Mouse (Mus musculus) ES-Bruce4 (cell line): ENCODE data around the gene Anks1b. TPM values are rescaled to one million over a fixed set of nuclear protein-coding genes. Genes with fewer than 3 reads are reported as not detected.

Experiments used
- H3K27ac ChIP-seq: 2 replicates; pipeline ENCODE4 v1.5.1; 2012; ENCODE audit warnings: low read length, inconsistent platforms; ENCODE audit not compliant: insufficient read depth
- H3K27me3 ChIP-seq: 2 replicates; pipeline ENCODE4 v1.6.1; 2012; ENCODE audit warnings: mild to moderate bottlenecking, low read length, inconsistent platforms; ENCODE audit not compliant: control insufficient read depth, poor library complexity, insufficient read depth, severe bottlenecking
- H3K36me3 ChIP-seq: 2 replicates; pipeline ENCODE4 v1.6.1; 2012; ENCODE audit warnings: inconsistent platforms, mild to moderate bottlenecking, low read length, moderate library complexity; ENCODE audit not compliant: control insufficient read depth, poor library complexity, insufficient read depth, severe bottlenecking
- H3K4me1 ChIP-seq: one replicate; pipeline ENCODE4 v1.8.1; 2011; ENCODE audit warnings: low read length; ENCODE audit not compliant: control insufficient read depth, insufficient read depth
- H3K4me3 ChIP-seq: 2 replicates; pipeline ENCODE4 v1.5.1; 2011; ENCODE audit warnings: low read depth, mild to moderate bottlenecking, low read length
- H3K9ac ChIP-seq: 2 replicates; pipeline ENCODE4 v1.6.1; 2012; ENCODE audit warnings: low read depth, mild to moderate bottlenecking, inconsistent platforms; ENCODE audit not compliant: poor library complexity, severe bottlenecking
- H3K9me3 ChIP-seq: replicated peaks from 2 replicates; pipeline ENCODE4 v1.6.1; 2012; ENCODE audit warnings: mild to moderate bottlenecking, low read length, inconsistent platforms; ENCODE audit not compliant: control insufficient read depth, poor library complexity, insufficient read depth, severe bottlenecking
- CTCF ChIP-seq: IDR thresholded peaks from one replicate; pipeline ENCODE4 v1.8.1; 2011; ENCODE audit warnings: low read depth, low read length
- EP300 ChIP-seq: IDR thresholded peaks from 2 replicates; pipeline ENCODE4 v1.6.1; 2011; ENCODE audit warnings: low read depth, low read length; ENCODE audit not compliant: insufficient read depth
- POLR2A ChIP-seq: IDR thresholded peaks from one replicate; pipeline ENCODE4 v1.8.1; 2011; ENCODE audit warnings: low read length; ENCODE audit not compliant: insufficient read depth
- polyA plus RNA-seq: library from polyadenylated mRNA; stranded (reverse); fragments of >200 nt; gene quantifications from 2 replicates; pipeline ENCODE4 v1.2.4, GENCODE M21; 2011; ENCODE audit warnings: low read depth; ENCODE audit not compliant: missing spikeins, insufficient read depth, insufficient read length

Anks1b gene
- polyA plus RNA-seq, 1 experiment, result 2.3 TPM

DNA sequence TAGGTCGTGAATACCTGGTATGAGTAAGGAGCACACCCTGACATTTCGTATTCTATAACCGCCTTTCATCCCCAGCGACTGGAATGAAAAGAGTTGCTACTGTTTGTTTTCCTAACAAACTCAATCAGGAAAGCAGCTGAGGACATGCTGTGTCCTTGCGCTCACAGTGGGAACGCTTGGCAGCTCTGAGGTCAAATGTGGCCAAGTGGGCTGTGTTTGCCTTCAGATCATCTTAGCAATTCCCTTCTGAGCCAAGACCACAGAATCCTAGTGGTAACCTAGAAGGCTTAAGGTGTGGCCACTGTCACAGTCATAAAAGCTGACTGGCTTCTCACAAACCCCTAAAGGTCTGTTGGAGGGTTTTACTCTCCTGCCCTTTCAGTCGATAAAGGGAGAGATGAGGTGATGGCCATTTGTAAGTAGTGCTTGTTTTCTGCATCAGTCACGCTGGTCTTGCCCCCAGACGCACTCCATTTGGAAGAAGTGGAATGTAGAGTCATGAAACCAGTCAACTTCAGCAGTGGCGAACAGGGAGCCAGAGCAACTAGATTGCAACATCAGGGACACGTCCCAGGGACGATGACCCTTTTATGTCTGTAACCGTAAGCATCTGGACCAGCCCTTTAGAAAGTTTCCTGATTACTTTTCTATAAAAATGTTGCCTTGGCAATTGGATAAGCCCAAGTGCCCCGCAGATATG lies 1068.8 kb downstream of the Anks1b start:
- H3K27ac ChIP-seq, result no peak overlapping the region
- no peaks in the 10 kb centered on the region for H3K27me3 ChIP-seq
- H3K9ac ChIP-seq, result no peak overlapping the region
- TF ChIP-seq POLR2A, result no peak
- TF ChIP-seq EP300, result no peak
- TF ChIP-seq CTCF, result no peak
- no peak overlapping the region for H3K4me3 ChIP-seq
- no peaks in the 10 kb centered on the region for H3K9me3 ChIP-seq
- no peaks in the 10 kb centered on the region for H3K36me3 ChIP-seq
- H3K4me1 ChIP-seq, result no peaks in the 10 kb centered on the region

- Histone ChIP-seq H3K27ac (no peak overlapping the region), H3K27me3 (no peaks in the 10 kb centered on the region), H3K9ac (no peak overlapping the region), H3K9me3 (no peaks in the 10 kb centered on the region), H3K36me3 (no peaks in the 10 kb centered on the region), H3K4me1 (no peaks in the 10 kb centered on the region), H3K4me3 (no peak overlapping the region)
- TF ChIP-seq EP300, result no peak
- no peak for TF ChIP-seq CTCF
Measured at GRCm38 (mm10) chr10:90947043-90947442, 1073.7 kb downstream of the Anks1b start.

DNA sequence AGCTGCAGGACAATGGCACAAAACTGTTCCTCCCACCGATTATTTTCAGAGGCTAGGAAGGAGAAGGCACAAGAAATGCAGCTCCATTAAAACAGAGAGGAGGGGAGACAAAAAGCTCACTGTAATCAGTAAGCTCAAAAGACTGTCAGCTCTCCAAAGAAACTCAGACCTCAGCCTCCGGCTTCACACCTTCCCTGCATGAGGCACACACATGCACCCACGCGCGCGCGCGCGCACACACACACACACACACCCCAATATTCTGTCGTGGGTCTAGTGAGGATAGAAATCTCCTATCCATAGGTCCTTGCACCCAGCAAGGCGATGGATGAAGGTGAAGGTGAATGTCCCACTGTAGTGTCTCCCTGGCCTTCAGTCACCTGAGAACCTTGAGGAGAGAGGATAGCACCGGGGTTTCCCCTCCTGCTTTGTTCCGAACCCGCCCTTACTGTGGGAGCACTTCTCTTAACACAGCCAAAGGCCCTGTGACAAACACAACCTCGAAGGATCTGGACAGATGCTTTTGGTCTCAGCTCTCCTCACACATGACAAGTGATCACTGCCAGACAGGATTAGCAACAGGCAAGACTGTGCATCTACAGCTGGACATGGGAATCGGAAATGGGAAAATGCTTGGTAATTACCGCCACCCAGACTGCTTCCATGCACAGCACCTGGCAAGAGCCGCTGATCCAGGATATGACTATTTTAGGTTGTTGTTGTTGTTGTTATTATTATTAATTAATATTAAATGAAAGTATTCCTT lies 1074.5 kb downstream of the Anks1b start:
- Histone ChIP-seq H3K9me3 (no peaks in the 10 kb centered on the region), H3K4me1 (no peaks in the 10 kb centered on the region), H3K9ac (no peak overlapping the region), H3K27ac (no peak overlapping the region), H3K4me3 (no peak overlapping the region), H3K36me3 (no peaks in the 10 kb centered on the region), H3K27me3 (no peaks in the 10 kb centered on the region)
- TF ChIP-seq EP300 (no peak), CTCF (no peak), POLR2A (no peak)

DNA sequence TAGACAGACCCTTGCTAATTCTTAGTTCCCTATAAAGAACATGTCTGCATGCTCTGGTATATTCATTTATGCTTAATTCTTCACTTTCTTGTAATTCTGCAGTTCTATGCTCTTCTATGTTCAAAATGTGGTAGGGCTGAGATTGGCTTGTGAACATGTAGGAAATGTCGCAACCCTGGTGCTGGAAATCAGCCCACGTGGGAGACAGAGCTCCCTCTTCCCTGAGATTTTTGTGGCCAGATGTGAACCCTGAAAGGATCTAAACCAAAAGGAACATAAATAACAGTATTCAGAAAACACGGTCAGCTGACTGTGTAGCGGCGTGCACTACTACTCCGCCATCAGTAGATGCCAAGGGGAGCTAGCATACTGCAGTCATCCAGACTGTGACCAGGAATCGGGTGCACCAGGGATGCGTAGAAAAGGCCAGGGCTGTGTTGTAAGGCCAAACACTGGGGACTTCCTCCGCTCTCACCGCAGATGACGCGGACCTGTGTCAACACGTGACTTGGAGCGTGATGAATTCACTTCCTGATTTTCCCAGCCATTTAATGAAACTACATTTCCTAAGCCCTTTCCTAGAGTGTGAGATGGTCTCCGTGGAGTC lies 1079.9 kb downstream of the Anks1b start:
- TF ChIP-seq EP300 (no peak), CTCF (no peak), POLR2A (no peak)
- H3K9me3 ChIP-seq, result no peaks in the 10 kb centered on the region
- H3K27ac ChIP-seq, result no peak overlapping the region

GRCm38 (mm10) chr10:90953821-90954220 lies 1080.5 kb downstream of the Anks1b start:
- H3K27me3 ChIP-seq, result no peaks in the 10 kb centered on the region
- H3K9ac ChIP-seq, result no peak overlapping the region
- no peaks in the 10 kb centered on the region for H3K9me3 ChIP-seq
- no peaks in the 10 kb centered on the region for H3K4me1 ChIP-seq
- no peak overlapping the region for H3K27ac ChIP-seq
- no peak overlapping the region for H3K4me3 ChIP-seq
- TF ChIP-seq CTCF (no peak), POLR2A (no peak), EP300 (no peak)
- no peaks in the 10 kb centered on the region for H3K36me3 ChIP-seq

More for the DNA sequence above, 1079.9 kb downstream of the Anks1b start:
- Histone ChIP-seq H3K4me1 (no peaks in the 10 kb centered on the region), H3K4me3 (no peak overlapping the region), H3K36me3 (no peaks in the 10 kb centered on the region), H3K27me3 (no peaks in the 10 kb centered on the region), H3K9ac (no peak overlapping the region)

DNA sequence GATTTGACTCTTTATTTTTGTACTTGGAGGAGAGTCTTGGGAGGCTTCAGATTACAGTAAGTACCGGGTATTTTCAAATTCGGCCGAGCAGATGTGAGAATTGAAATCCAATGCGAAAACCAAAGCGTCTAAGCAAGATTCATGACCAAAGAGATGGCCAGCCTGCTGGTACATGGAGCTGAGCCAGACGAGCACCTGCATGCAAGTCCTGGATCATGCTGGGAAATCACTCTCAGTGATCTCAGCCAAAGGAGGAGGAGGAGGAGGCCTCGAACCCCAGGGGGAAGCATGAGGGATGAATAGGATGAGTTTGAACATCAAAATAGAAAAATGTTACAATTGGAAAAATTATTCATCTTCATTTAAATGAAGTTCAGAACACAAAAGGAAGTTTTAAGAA lies 1087.1 kb downstream of the Anks1b start:
- Histone ChIP-seq H3K9me3 (no peaks in the 10 kb centered on the region), H3K36me3 (no peaks in the 10 kb centered on the region), H3K27ac (no peak overlapping the region), H3K4me1 (no peaks in the 10 kb centered on the region), H3K9ac (no peak overlapping the region), H3K4me3 (no peak overlapping the region), H3K27me3 (no peaks in the 10 kb centered on the region)
- TF ChIP-seq EP300, result no peak
- no peak for TF ChIP-seq POLR2A
- no peak for TF ChIP-seq CTCF
